Mouse (Mus musculus) cerebellum, adult 11 months (tissue): ENCODE measurements at regions not wholly inside any gene's neighbourhood (a gene's known extent, or its start where the extent isn't known, plus 50 kb on each side); places are given as distances from the start of the nearest gene placed in this dataset.

Experiments
- DNase-seq: peaks from one replicate; pipeline ENCODE4 v3.0.0; 2022

GRCm38 (mm10) chr2:78010066-78010690, 64.0 kb upstream of the Cwc22 start:
- no peak for DNase-seq

GRCm38 (mm10) chr2:78008094-78008493, 61.9 kb upstream of the Cwc22 start:
- no peak for DNase-seq

- DNase-seq: no peak
Measured at GRCm38 (mm10) chr2:78005402-78006021, 59.3 kb upstream of the Cwc22 start.

GRCm38 (mm10) chr2:78004426-78004825, 58.3 kb upstream of the Cwc22 start:
- DNase-seq: no peak
